Mouse (Mus musculus) thymus, postnatal 0 days (tissue): ENCODE measurements around the gene Vsig10. TPM values are rescaled to one million over a fixed set of nuclear protein-coding genes. Genes with fewer than 3 reads are reported as not detected.
"Not testable (repeated sequence)": the region's sequence is repeated elsewhere in the genome, so short reads cannot be mapped to it uniquely, and the experiment has no call there.

ENCODE experiments used
- DNase-seq: peaks from one replicate; pipeline ENCODE4 v3.0.0-alpha.2; 2015; ENCODE audit warnings: low spot score
- polyA plus RNA-seq: library from polyadenylated mRNA; unstranded; fragments of >200 nt; fragmentation: Nextera tagmentation; extraction: Ambion mirVana; gene quantifications from 2 replicates; pipeline ENCODE4 v1.2.1, GENCODE M21; 2015

The Vsig10 gene
- polyA plus RNA-seq, 1 experiment from 2014 or later = 3.0 TPM

- no peak for DNase-seq
These were observed 14.9 kb upstream of the Vsig10 start for GRCm38 (mm10) chr5:117303691-117304579.

- DNase-seq = peak; percentile 63
These were observed 13.9 kb upstream of the Vsig10 start for GRCm38 (mm10) chr5:117304947-117305346.

GRCm38 (mm10) chr5:117305754-117306153, 13.1 kb upstream of the Vsig10 start:
- DNase-seq = no peak

GRCm38 (mm10) chr5:117306826-117307225, 12.1 kb upstream of the Vsig10 start:
- no peak for DNase-seq

- DNase-seq = peak; percentile 71
These were observed 11.2 kb upstream of the Vsig10 start for GRCm38 (mm10) chr5:117307699-117308098.

GRCm38 (mm10) chr5:117313420-117313819, 5.5 kb upstream of the Vsig10 start:
- DNase-seq = peak; percentile 26

- no peak for DNase-seq
These were observed 5.0 kb upstream of the Vsig10 start for GRCm38 (mm10) chr5:117313909-117314308.

- no peak for DNase-seq
These were observed 4.1 kb upstream of the Vsig10 start for GRCm38 (mm10) chr5:117314587-117315428.

GRCm38 (mm10) chr5:117323751-117324150, 4.9 kb downstream of the Vsig10 start:
- DNase-seq = no peak

GRCm38 (mm10) chr5:117326408-117326807, 7.5 kb downstream of the Vsig10 start:
- no peak for DNase-seq

GRCm38 (mm10) chr5:117330457-117330856, 11.6 kb downstream of the Vsig10 start:
- DNase-seq = no peak

GRCm38 (mm10) chr5:117337999-117338398, 19.1 kb downstream of the Vsig10 start:
- no peak for DNase-seq

- no peak for DNase-seq
These were observed 19.6 kb downstream of the Vsig10 start for GRCm38 (mm10) chr5:117338503-117338902.

GRCm38 (mm10) chr5:117340081-117340480, 21.2 kb downstream of the Vsig10 start:
- no peak for DNase-seq

GRCm38 (mm10) chr5:117341896-117342295, 23.0 kb downstream of the Vsig10 start:
- no peak for DNase-seq

GRCm38 (mm10) chr5:117344496-117344895, 25.6 kb downstream of the Vsig10 start:
- not testable (repeated sequence) for DNase-seq

- no peak for DNase-seq
These were observed 26.6 kb downstream of the Vsig10 start for GRCm38 (mm10) chr5:117345432-117345976.

- DNase-seq = no peak
These were observed 27.4 kb downstream of the Vsig10 start for GRCm38 (mm10) chr5:117346281-117346680.

- DNase-seq = no peak
These were observed 28.1 kb downstream of the Vsig10 start for GRCm38 (mm10) chr5:117347011-117347410.

GRCm38 (mm10) chr5:117347838-117348237, 29.0 kb downstream of the Vsig10 start:
- no peak for DNase-seq

GRCm38 (mm10) chr5:117348279-117348678, 29.4 kb downstream of the Vsig10 start:
- DNase-seq = no peak

GRCm38 (mm10) chr5:117354121-117354520, 35.2 kb downstream of the Vsig10 start:
- DNase-seq = no peak
